Mouse (Mus musculus) left cerebral cortex, postnatal 14 days (tissue): ENCODE measurements at regions not wholly inside any gene's neighbourhood (a gene's known extent, or its start where the extent isn't known, plus 50 kb on each side); places are given as distances from the start of the nearest gene placed in this dataset.

ENCODE experiments used
- DNase-seq, 2 experiments: peaks; one replicate each; pipeline ENCODE4 v3.0.0; 2021 to 2022; ENCODE audit warnings: low spot score in 2 of 2, mixed read lengths in 1 of 2
- intact Hi-C: fragments of 180-260 bp; cut with DNase I; formaldehyde crosslinking; loops from one replicate; pipeline ENCODE4 v1.15.1; 2025

DNA sequence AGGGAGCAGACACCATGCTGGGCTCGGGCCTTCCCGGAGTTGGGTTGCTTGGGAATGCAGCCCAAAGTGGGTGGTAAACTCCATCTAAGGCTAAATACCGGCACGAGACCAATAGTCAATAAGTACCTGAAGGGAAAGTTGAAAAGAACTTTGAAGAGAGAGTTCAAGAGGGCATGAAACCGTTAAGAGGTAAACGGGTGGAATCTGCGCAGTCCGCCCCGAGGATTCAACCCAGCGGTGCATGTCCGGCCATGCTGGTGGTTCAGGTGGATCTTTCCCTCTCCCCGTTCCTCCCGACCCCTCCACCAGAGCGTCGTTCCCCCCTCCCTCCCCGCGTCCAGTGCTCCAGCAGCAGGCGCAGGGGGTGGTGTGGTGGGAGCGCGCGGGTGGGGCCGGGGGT lies 179.1 kb upstream of the Arhgef26 start:
- intact Hi-C loops = no loop called here

DNA sequence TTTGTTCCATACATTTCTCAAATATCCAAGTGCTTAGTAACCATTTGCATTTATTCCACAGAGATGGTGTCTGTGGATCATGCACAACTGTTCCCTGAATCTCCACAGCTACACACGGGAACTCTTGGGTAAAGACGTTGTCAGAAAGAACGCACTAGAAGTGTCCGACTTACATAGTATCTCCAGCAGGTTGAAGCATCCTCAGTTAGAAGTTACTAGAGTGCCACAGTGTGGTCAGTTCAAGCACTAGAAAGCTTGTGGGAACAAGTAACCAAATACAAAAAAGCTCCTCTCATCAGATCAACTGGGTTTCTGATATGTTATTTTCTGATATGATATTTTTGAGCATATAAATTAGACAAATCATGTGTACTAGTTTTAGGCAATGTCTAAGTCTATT lies 167.5 kb upstream of the Arhgef26 start:
- DNase-seq = peak; percentile 34 to 65
- intact Hi-C loops = loop anchor here (10.0 kb wide), 1 partner anchor 706 kb away; no protein-coding TSS in a partner anchor

More for the DNA sequence above, 179.1 kb upstream of the Arhgef26 start:
- DNase-seq = peak; percentile 6 to 26

DNA sequence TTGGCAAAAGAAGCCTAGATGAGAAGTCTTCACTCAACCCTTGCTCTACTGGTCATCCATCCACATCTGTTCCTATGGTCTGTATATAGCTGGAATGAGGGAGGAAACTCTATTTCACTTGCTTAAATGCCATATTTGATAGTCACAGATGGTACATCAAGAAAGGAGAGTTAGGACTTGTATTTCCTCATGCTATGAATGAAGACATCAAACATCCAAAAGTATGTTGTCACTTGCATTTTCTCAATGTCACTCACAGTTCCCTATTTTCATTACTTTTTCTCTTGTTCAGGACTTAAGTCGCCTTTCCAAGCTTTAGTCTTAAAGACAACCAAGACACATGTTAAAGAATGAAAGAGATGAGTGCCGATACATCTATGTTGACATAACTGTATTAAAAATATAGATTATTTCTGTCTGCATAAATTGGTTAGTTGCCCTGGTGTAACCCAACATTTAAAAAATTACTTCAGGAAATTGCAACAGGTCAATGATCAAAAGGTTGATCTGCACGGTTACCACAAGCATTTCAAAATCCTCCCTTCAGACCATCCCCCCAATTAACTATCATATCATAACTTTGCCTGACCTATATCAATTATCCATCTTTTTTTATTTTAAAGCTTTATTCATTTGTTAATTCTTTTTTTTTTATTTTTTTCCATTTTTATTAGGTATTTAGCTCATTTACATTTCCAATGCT lies 150.2 kb upstream of the Arhgef26 start:
- DNase-seq = no peak
- intact Hi-C loops = no loop called here

DNA sequence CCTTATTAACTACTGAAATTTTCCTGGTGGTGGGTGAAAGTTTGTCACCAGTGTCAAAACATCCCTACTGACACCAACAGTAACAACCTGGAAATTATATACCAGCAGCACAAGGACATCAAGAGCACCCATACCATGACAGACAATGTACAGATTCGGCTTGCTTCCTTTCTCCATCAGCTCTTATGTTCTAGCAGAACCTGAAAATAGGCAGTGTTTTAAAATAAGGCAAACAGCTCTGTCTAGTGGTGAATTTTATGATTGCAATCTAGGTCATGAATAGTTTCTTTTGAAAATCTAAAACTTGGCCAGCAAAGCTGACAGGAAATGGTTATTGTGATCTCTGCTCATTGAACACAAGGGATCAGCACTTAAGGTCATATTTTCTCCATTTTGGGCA lies 145.7 kb upstream of the Arhgef26 start:
- peak; percentile 47 to 78 for DNase-seq
- intact Hi-C loops = loop anchor here (5.0 kb wide), 3 partner anchors 825 to 950 kb away; partner anchors contain the start of gene B430305J03Rik

DNA sequence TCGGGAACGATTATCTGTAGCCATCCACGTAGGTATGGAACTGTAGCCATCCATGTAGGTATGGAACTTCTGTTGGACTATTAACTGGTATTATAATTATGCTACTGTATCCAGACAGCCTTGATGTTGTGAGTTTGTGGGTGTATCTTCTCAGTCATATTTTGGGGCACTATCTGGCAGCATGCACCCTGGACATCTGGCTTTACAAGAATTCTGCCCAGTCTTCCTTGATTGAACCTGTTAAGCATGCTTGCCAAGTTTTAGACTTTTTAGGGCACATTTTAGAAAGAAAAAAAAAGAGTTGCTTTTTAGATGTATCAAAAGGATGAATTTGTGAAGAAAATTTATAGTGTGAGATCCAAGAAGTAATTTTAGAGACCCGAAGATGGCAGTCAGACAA lies 143.7 kb upstream of the Arhgef26 start:
- intact Hi-C loops = loop anchor here (5.0 kb wide), 3 partner anchors 827 to 952 kb away; partner anchors contain the start of gene B430305J03Rik
- peak; percentile 21 to 30 for DNase-seq

DNA sequence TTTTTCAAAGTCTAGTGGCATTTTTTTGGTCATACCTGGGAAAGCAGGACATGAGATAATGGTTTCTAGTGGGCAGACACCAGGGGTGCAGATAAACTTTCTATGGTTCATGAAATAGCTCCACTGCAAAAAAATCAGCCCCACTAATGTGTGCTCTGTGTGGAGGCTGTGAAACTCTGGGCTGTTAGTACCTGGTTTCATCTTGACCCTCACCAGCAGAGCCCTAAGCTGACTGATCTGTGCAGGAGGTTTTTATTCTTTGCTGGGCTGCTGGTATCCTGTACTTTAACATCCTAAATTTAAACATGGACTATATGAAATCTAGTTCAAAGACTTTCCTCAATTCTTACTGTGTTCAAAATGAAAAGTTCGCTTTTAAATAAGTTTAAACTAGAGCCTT lies 141.5 kb upstream of the Arhgef26 start:
- no peak for DNase-seq
- intact Hi-C loops = no loop called here

DNA sequence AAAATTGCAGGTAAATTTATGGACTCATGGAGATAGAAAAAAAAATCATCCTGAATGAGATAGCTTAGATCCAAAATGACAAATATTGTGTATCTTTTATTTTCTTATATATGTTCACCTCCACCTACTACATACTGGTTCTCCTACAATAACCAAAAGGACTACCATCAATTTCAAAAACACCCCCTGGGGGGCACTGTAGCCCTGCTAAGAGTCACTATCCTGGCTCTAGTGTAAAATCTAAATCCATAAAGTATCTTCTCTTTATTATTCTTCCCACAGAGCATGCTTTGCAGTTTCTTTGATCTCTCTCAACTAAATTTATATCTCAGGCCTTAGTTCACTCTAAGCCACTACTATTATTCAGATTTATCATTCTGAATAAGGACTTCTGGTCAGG lies 122.3 kb upstream of the Arhgef26 start:
- DNase-seq = peak; percentile 79 to 80
- intact Hi-C loops = loop anchor here (5.0 kb wide), 2 partner anchors 126 to 241 kb away; no protein-coding TSS in a partner anchor

DNA sequence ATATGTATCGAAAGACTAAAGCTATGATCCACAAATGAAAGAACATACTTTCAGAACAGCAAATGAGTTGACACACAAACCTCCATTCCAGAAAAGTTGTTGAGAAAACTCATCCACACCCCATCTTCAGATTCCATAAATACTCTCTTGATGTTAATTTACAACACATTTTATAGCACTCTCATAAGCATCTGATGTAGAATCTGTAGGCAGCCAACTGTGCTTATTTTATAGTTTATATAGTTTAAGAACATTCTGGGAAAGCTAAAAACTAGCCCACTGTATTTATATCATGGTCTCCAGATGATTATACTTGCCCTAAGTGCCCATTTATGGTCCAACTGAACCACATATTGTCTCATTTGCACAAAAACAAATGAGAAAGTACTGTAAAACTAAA lies 120.8 kb upstream of the Arhgef26 start:
- intact Hi-C loops = loop anchor here (5.0 kb wide), 2 partner anchors 125 to 240 kb away; no protein-coding TSS in a partner anchor
- peak in 1 of 2 experiments; percentile 39 for DNase-seq

DNA sequence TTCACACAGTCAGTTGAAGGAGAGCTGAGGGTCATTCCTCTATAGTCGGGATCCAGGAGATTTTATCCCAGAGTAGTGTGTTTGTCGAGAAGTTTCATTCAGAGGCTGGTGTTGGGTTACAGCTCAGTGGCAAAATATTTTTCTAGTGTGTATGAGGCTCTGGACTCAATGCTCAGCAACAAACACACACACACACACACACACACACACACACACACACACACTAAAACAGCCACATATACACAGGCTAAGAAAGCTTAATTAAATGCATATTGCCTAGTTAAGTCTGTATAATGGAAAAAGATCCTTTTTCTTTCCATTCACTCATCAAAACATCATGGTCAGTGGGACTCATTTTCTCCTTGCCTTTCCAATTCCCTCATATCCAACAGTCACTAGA lies 110.4 kb upstream of the Arhgef26 start:
- intact Hi-C loops = no loop called here
- DNase-seq = no peak

DNA sequence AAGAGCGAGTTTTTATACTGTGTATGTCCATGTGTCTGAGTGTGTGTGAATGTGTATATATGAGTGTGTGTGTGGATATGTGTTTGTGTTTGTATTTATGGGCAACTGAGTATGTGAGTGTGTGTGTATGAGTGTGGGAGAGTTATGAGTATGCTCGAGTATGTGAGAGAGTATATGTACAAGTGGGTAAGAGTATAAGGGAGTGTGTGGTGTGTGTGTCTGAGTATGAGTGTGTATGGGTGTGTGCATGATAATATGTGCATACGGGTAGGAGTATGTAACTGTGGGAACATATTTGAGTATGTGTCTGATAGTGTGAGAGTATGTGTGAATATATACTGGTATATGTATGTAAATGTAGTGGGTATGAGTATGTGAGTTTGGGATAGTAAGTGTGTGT lies 110.0 kb upstream of the Arhgef26 start:
- intact Hi-C loops = no loop called here
- DNase-seq = no peak

DNA sequence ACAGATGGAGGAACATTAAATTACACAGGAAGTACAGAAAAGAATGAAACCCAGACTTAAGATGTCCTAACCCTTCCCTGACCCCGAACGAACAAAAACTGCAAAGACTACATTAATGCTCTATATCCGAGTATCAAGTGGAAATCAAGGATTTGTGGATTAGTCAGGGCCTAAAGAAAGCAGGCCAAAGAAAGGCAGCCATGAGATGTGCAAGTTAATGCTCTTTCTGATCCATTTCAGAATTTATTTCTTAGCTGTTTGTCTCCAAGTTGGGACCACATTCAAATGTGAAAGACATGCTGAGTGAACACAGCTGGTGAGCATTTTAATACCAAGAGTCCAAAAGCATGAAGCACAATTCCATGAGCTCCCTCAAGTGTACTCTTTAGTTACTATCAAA lies 97.1 kb upstream of the Arhgef26 start:
- no peak for DNase-seq
- intact Hi-C loops = no loop called here

DNA sequence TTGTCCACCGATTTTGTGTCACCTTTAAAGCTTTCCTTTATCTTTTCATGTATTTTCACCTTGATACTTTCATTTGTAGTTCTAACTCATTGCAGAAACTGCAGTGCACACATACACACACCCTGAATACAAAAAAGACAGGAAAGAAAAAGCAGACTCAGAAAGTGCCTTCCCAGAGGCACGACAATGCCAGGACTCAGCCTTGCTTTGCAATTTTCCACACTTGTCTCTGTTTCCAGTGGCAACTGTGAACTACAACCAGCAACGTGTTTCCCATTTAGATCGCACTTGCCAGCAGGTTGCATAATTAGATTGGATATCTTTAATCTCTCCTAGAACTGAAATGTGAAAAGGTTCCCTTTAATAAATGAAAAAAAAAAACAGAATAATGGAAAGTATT lies 66.4 kb upstream of the Arhgef26 start:
- peak; percentile 31 to 54 for DNase-seq
- intact Hi-C loops = no loop called here

DNA sequence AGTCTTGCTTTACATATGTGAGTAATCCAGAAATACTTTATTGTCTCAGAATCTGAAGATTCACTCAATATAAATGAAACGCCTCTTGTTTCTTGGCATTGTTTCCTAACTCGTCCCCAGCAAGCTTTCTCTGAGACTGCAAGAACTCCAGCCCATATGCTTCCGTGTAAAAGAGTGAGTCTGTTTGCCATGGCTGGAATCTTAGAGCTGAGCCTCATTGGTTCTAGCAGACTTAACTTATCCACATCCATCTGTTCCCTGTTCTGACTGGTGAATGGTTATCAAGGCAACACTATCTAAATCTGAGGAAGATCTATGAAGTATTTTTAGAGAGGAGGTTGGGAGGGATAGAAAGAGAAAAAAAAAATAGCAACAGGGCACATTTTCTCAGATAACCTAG lies 59.9 kb upstream of the Arhgef26 start:
- DNase-seq = peak in 1 of 2 experiments; percentile 7
- intact Hi-C loops = no loop called here

DNA sequence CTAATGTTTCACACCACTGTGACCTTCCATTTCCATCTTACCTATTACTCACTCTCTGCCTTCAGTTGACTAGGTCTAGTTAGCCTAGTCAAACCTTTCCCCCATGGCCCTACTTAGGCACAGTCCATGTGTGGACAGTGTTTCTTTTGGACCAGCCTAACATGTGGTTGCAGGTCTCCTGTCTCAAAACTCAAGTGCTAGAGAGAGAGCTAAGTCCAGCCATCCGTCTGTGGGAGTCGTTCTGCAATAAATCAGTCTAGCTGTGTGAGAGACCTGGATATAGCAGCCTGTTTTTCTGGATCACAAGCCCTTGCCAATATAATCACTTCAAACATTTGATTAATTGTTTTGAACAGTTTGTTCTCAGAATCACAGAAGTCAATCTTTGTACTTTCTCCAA lies 57.2 kb upstream of the Arhgef26 start:
- intact Hi-C loops = no loop called here

More for the DNA sequence above, 57.2 kb upstream of the Arhgef26 start:
- DNase-seq = no peak
